Mouse (Mus musculus) cerebellum, adult 2 months (tissue): ENCODE data around the gene Ralbp1.

Experiments
- CTCF ChIP-seq: fragments of 200-500 bp; IDR thresholded peaks from 2 replicates; pipeline ENCODE4 v1.5.1; 2011; ENCODE audit warnings: low read depth, mild to moderate bottlenecking, control low read depth, low read length, moderate library complexity, borderline replicate concordance; ENCODE audit not compliant: insufficient read depth
- POLR2A ChIP-seq: fragments of 200-500 bp; IDR thresholded peaks from 2 replicates; pipeline ENCODE4 v1.6.1; 2011; ENCODE audit warnings: low read length, control low read depth, borderline replicate concordance; ENCODE audit not compliant: insufficient read depth

GRCm38 (mm10) chr17:65930960-65931359, 45.4 kb upstream of the Ralbp1 start:
- TF ChIP-seq CTCF, result no peak
- TF ChIP-seq POLR2A, result peak; percentile 51; the same call in 1 of the 2 replicates
